Mouse (Mus musculus): ENCODE data around the gene 1110032F04Rik. TPM values are rescaled to one million over a fixed set of nuclear protein-coding genes. Genes with fewer than 3 reads are reported as not detected.

The 1110032F04Rik gene
- polyA plus RNA-seq (2014; fragmentation: Nextera tagmentation; extraction: Ambion mirVana) = 0.50 and 0.84 TPM in 2 replicates

DNA sequence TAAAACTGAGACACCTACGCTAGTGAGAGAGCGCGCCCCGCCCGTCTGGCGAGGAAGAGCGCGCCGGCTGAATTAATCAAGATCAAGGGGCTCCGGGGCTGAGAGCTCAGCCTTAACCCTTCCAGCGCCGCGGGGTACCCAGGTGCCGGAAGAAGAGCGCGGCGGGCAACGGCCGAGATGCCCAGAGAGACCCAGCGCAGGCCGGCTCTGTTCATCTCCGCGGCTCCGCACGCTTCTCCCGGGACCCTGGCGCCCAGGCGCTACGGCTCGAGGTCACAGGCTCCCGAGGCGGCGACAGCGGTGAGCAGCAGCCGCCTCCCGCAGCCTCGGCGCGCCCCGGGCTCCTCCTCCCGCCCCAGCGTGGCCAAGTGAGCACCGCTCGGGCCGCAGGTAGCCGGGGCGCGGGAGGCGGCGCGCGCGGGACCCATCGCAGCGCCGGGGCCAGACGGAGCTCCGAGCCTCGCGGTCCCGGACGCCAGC is at the start of gene 1110032F04Rik:
Gene 1110032F04Rik (plus strand): TSS at position 376 of the 480 bp plus-strand sequence.
- H3K4me3 ChIP-seq (ENCODE audit: low read depth, low read length) = peak within 1 kb of the TSS; percentile 55
- no peaks in the 10 kb centered on the region for H3K4me1 ChIP-seq (ENCODE audit: insufficient read depth)
- TF ChIP-seq CTCF (IDR thresholded peaks at IDR 0.05; ENCODE audit: low read depth) = no peak
- no peaks in the 10 kb centered on the region for H3K36me3 ChIP-seq (ENCODE audit: insufficient read depth)
- no peaks in the 10 kb centered on the region for H3K9me3 ChIP-seq (ENCODE audit: low read depth, low read length)
- ATAC-seq (ENCODE audit: insufficient read depth) (peak; percentile 69), DNase-seq (peak; percentile 57)
- H3K27me3 ChIP-seq (ENCODE audit: insufficient read depth, low read length) = peaks cover 29% of the 10 kb centered on the region
- under 1% methylated on average over 61 of the region's 62 CpGs for WGBS
- peak within 1 kb of the TSS; percentile 49 for H3K9ac ChIP-seq
- peak within 1 kb of the TSS; percentile 99 for H3K4me2 ChIP-seq
- H3K27ac ChIP-seq (ENCODE audit: low read depth) = no peak within 1 kb of the TSS

DNA sequence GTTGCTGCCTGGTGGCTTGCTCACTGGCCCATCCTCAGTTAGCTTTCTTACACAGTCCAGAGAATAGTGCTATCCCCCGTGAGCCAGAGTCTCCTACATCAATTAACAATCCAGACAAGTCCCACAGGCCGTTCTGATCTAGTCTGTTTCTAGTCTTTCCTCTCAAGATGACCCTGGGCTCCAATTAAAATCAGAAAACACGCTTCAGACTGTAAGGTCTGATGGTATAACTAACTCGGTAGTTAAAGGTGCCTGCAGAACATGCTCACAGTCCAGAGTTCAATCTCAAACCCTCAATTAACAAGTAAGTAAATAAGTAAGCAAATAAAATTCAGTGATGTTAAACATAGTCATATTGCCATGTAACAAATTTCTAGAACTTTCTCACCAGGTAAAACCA is 48.0 kb upstream of the 1110032F04Rik start:
- no peak for DNase-seq
- H3K4me1 ChIP-seq (ENCODE audit: insufficient read depth) = no peaks in the 10 kb centered on the region
- H3K36me3 ChIP-seq (ENCODE audit: insufficient read depth) = no peaks in the 10 kb centered on the region
- 75% methylated on average over 4 of the region's 4 CpGs for WGBS
- H3K4me2 ChIP-seq = no peak overlapping the region
- no peak for TF ChIP-seq CTCF (IDR thresholded peaks at IDR 0.05; ENCODE audit: low read depth)
- no peak overlapping the region for H3K4me3 ChIP-seq (ENCODE audit: low read depth, low read length)
- H3K9me3 ChIP-seq (ENCODE audit: low read depth, low read length) = no peaks in the 10 kb centered on the region
- ATAC-seq (ENCODE audit: insufficient read depth) = no peak
- H3K9ac ChIP-seq = no peak overlapping the region
- no peaks in the 10 kb centered on the region for H3K27me3 ChIP-seq (ENCODE audit: insufficient read depth, low read length)
- no peak overlapping the region for H3K27ac ChIP-seq (ENCODE audit: low read depth)

DNA sequence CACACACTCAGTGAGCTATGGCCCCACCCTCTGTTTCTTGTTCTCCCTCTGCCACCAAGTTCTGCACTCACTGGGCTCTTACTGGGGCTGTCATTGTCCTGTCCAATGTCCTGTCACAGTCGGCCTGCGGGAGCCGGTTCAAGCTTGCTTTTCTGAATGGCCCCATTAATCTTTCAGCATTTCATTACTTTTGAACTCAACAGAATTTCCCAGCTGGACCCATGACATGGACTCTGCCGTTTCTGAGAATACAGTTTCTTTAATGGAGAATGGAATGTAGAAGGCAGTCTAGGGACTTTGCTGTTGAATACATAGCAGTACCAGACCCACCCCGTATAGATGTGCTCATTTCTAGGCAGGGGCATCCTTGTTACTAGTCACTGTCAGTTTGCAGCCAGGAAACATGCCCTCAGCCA is 47.5 kb upstream of the 1110032F04Rik start:
- H3K9ac ChIP-seq = no peak overlapping the region
- no peak overlapping the region for H3K4me2 ChIP-seq
- H3K36me3 ChIP-seq (ENCODE audit: insufficient read depth) = no peaks in the 10 kb centered on the region
- H3K4me3 ChIP-seq (ENCODE audit: low read depth, low read length) = no peak overlapping the region
- no peaks in the 10 kb centered on the region for H3K4me1 ChIP-seq (ENCODE audit: insufficient read depth)
- DNase-seq = peak; percentile 62
- no peaks in the 10 kb centered on the region for H3K9me3 ChIP-seq (ENCODE audit: low read depth, low read length)
- no peak overlapping the region for H3K27ac ChIP-seq (ENCODE audit: low read depth)
- H3K27me3 ChIP-seq (ENCODE audit: insufficient read depth, low read length) = no peaks in the 10 kb centered on the region
- no peak for TF ChIP-seq CTCF (IDR thresholded peaks at IDR 0.05; ENCODE audit: low read depth)
- WGBS = 40% methylated on average over 5 of the region's 5 CpGs
- ATAC-seq (ENCODE audit: insufficient read depth) = peak; percentile 78; the same call in 1 of the 2 replicates

DNA sequence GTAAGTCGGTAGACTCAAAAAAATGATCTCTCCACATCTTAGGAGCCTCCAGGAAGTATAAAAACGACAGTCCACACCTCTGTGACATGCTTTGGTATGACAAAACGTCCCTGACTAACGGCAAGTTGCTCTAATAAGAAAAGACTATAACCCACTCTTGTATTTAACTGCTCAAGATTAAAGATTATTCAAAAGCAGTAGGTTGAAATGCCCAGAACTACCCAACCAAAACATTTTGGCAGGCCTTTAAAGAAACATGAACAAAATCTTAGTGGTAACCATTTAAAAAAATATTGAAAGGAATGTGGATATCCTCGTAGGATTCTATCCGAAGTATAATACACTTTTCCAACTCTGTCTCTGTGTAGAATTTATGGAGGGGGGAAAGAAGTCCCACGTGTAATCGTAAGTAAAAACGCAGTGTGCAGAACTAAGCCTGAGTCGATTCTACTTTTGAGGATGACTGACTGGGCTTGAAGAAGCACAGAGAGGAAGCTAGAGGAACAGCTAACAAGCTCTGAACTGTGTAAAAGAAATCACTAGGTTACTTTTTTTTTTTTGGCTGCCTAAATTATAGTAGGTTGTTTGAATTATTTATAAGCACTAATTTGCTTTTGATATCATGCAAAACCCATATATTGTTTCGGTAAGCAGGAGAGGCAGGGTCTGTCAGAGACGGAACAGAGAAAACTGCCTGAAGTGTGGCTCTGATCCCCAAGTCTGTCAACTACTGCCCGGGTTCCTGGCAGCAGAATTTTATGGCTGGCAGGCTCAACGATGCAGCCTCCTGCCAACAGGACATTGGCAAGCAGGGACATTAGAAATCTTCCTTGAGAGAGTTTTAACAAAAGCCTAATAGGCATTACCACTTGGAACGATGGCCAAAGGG is 45.3 kb upstream of the 1110032F04Rik start:
- no peaks in the 10 kb centered on the region for H3K9me3 ChIP-seq (ENCODE audit: low read depth, low read length)
- no peak overlapping the region for H3K4me2 ChIP-seq
- no peak for TF ChIP-seq CTCF (IDR thresholded peaks at IDR 0.05; ENCODE audit: low read depth)
- no peaks in the 10 kb centered on the region for H3K27me3 ChIP-seq (ENCODE audit: insufficient read depth, low read length)
- no peaks in the 10 kb centered on the region for H3K4me1 ChIP-seq (ENCODE audit: insufficient read depth)
- WGBS = 72% methylated on average over 15 of the region's 15 CpGs
- ATAC-seq (ENCODE audit: insufficient read depth) = no peak
- no peaks in the 10 kb centered on the region for H3K36me3 ChIP-seq (ENCODE audit: insufficient read depth)
- H3K4me3 ChIP-seq (ENCODE audit: low read depth, low read length) = no peak overlapping the region
- H3K27ac ChIP-seq (ENCODE audit: low read depth) = no peak overlapping the region
- H3K9ac ChIP-seq = no peak overlapping the region
- peak; percentile 4 for DNase-seq

DNA sequence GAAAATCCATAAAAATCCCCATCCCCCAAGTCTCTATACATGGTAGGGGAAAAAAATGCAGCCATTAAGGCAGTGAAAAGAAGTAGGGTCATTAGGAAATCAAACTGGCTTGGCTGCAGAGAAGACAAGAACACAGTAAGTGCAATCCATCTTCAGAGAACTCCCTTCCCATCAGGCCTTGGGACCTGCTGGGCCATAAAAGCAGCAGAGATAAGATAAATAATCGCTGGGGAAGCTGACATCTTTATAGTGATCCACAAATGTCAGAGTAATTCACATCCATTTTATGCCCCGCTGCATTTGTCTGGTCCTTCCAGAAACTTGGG is 44.7 kb upstream of the 1110032F04Rik start:
- 22% methylated on average over 2 of the region's 2 CpGs for WGBS
- H3K36me3 ChIP-seq (ENCODE audit: insufficient read depth) = no peaks in the 10 kb centered on the region
- H3K9ac ChIP-seq = no peak overlapping the region
- H3K4me1 ChIP-seq (ENCODE audit: insufficient read depth) = no peaks in the 10 kb centered on the region
- no peak for ATAC-seq (ENCODE audit: insufficient read depth)
- no peak for TF ChIP-seq CTCF (IDR thresholded peaks at IDR 0.05; ENCODE audit: low read depth)
- no peak overlapping the region for H3K4me3 ChIP-seq (ENCODE audit: low read depth, low read length)
- no peak overlapping the region for H3K27ac ChIP-seq (ENCODE audit: low read depth)
- no peak overlapping the region for H3K4me2 ChIP-seq
- no peak for DNase-seq
- H3K9me3 ChIP-seq (ENCODE audit: low read depth, low read length) = no peaks in the 10 kb centered on the region
- H3K27me3 ChIP-seq (ENCODE audit: insufficient read depth, low read length) = no peaks in the 10 kb centered on the region

DNA sequence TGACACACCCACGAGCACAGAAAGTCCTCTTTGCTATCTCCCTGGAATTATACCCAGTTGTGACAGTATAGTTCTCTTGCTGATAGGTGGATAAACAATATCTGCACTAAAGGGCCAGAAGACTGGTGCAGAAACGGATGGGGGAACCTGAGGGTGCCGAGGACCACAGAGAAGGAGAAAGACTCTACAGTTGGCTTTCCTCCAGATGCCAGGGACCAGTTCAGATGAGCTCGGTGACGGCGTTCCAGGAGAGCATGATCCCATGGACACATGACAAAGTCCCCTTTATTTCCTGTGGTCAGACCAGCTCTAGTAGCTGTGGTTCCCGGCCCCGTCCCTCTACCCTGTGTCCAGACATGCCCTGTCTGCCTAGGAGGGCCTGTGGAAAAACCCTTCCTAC is 44.2 kb upstream of the 1110032F04Rik start:
- DNase-seq = no peak
- ATAC-seq (ENCODE audit: insufficient read depth) = no peak
- Histone ChIP-seq H3K27me3 (ENCODE audit: insufficient read depth, low read length) (no peaks in the 10 kb centered on the region), H3K27ac (ENCODE audit: low read depth) (no peak overlapping the region), H3K9me3 (ENCODE audit: low read depth, low read length) (no peaks in the 10 kb centered on the region), H3K4me1 (ENCODE audit: insufficient read depth) (no peaks in the 10 kb centered on the region), H3K36me3 (ENCODE audit: insufficient read depth) (no peaks in the 10 kb centered on the region), H3K4me3 (ENCODE audit: low read depth, low read length) (no peak overlapping the region), H3K4me2 (no peak overlapping the region), H3K9ac (no peak overlapping the region)
- 68% methylated on average over 8 of the region's 8 CpGs for WGBS
- TF ChIP-seq CTCF (IDR thresholded peaks at IDR 0.05; ENCODE audit: low read depth) = no peak

DNA sequence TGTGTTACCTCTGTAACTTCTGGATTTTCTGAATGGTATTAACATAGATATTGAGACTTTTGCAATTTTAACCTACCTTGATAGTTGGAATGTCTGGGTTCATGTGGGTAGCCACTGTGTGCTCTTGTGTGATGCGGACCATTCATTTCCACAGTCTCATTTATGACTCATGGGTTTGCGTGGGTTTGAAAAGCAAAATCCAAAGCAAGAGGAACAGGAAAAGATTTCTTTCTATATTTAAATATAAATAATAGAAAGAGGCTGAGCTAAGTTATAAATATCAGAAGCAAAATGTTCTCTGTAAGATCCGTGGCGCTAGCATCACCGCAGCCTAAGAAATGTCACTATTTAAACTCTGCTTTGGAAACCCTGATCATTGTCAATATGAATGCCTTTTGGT is 41.7 kb upstream of the 1110032F04Rik start:
- Histone ChIP-seq H3K4me3 (ENCODE audit: low read depth, low read length) (no peak overlapping the region), H3K27me3 (ENCODE audit: insufficient read depth, low read length) (no peaks in the 10 kb centered on the region), H3K4me1 (ENCODE audit: insufficient read depth) (no peaks in the 10 kb centered on the region), H3K9ac (no peak overlapping the region), H3K9me3 (ENCODE audit: low read depth, low read length) (no peaks in the 10 kb centered on the region), H3K36me3 (ENCODE audit: insufficient read depth) (no peaks in the 10 kb centered on the region), H3K27ac (ENCODE audit: low read depth) (no peak overlapping the region), H3K4me2 (no peak overlapping the region)
- 89% methylated on average over 5 of the region's 5 CpGs for WGBS
- no peak for ATAC-seq (ENCODE audit: insufficient read depth)
- no peak for DNase-seq
- TF ChIP-seq CTCF (IDR thresholded peaks at IDR 0.05; ENCODE audit: low read depth) = no peak

All from lung, embryonic 14.5 days (tissue).